Mouse (Mus musculus): ENCODE measurements around the gene St6galnac6. TPM values are rescaled to one million over a fixed set of nuclear protein-coding genes. Genes with fewer than 3 reads are reported as not detected.

Gene St6galnac6
- polyA plus RNA-seq, 1 experiment: 21.1 TPM

DNA sequence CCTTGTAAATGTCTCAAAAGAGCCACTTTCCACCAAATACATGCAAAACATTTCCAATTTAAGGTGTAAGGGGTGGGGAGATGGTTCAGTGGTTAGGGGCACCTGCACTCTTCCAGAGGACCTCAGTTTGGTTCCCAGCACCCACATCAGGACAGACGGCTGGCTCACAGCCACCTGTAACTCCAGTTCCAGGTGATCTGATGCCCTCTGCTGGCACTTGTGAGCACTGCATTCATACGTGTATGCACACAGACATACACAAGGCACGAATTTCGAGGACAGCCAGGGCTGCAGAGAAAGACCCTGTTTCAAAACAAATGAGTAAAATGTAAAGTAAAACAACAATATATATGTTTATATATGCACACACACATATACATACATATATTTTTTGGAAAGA is 18.1 kb downstream of the St6galnac6 start:
- TF ChIP-seq POLR2A (IDR thresholded peaks at IDR 0.05; ENCODE audit: low read depth, low read length): no peak
- peak; percentile 48 for TF ChIP-seq CTCF (conservative IDR thresholded peaks at IDR 0.05; ENCODE audit: insufficient read depth, insufficient read length, low read depth, low read length)
- 93% methylated on average over 4 of the region's 4 CpGs for whole genome bisulfite sequencing
- Histone ChIP-seq H3K4me3 (ENCODE audit: insufficient read depth, low read depth, low read length) (no peak overlapping the region), H3K36me3 (ENCODE audit: control insufficient read depth, insufficient read depth, low read length) (no peaks in the 10 kb centered on the region), H3K27me3 (replicated peaks; ENCODE audit: control insufficient read depth, insufficient read depth, low read length) (no peaks in the 10 kb centered on the region), H3K4me1 (ENCODE audit: control insufficient read depth, insufficient read depth, low read length) (0 out of 2 replicates have a peak, but pooled peaks cover 6% of the 10 kb centered on the region), H3K27ac (ENCODE audit: insufficient read depth, low read depth, low read length) (no peak overlapping the region)
- DNase-seq: no peak

GRCm38 (mm10) chr2:32618051-32618450 is 18.5 kb downstream of the St6galnac6 start:
- H3K4me1 ChIP-seq (ENCODE audit: control insufficient read depth, insufficient read depth, low read length): 0 out of 2 replicates have a peak, but pooled peaks cover 6% of the 10 kb centered on the region
- no peak for DNase-seq
- no peak for TF ChIP-seq CTCF (conservative IDR thresholded peaks at IDR 0.05; ENCODE audit: insufficient read depth, insufficient read length, low read depth, low read length)
- no peak for TF ChIP-seq POLR2A (IDR thresholded peaks at IDR 0.05; ENCODE audit: low read depth, low read length)
- no peaks in the 10 kb centered on the region for H3K36me3 ChIP-seq (ENCODE audit: control insufficient read depth, insufficient read depth, low read length)
- WGBS: 57% methylated on average over 9 of the region's 9 CpGs
- H3K4me3 ChIP-seq (ENCODE audit: insufficient read depth, low read depth, low read length): no peak overlapping the region
- no peaks in the 10 kb centered on the region for H3K27me3 ChIP-seq (replicated peaks; ENCODE audit: control insufficient read depth, insufficient read depth, low read length)
- no peak overlapping the region for H3K27ac ChIP-seq (ENCODE audit: insufficient read depth, low read depth, low read length)

DNA sequence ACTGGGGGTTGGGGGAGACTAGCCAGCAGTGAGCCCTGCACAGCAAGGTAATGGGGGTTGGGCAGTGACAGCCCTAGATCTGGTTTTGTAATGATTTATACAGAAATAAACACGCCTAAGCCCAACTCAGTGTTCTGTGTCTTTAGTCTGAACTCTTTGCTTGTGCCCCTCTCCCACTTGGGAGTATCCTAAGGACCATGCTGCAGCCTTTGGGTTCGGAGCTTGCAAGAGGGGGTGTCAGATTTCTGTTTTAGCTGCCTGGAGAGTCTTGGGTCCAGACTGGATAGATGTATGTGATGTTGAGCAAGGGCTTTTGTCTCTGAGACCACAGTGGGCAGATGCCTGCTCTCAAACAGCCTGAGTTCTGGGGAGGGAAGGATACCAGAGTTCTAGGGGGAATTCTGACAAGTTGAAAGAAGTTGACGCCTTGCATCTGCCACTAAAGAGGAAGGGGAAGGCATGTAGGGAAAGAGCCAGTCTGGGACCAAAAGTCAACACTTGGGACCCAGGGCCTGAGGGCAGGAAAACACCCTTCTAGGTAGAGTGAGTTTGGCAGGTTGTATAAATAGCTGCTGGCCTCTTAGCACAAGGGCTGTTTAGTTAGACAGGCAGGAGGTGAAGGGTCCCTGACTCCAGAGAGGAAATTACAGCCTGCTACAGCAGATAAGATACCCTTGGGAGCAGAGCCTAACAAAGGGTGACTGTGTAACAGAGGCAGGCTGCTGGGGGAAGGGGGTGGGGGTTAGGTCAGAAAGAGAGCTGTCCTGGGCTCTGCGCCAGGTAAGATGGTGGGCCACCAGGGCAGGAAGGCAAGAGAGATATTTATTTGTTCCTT is 21.4 kb downstream of the St6galnac6 start:
- no peaks in the 10 kb centered on the region for H3K27me3 ChIP-seq (replicated peaks; ENCODE audit: control insufficient read depth, insufficient read depth, low read length)
- TF ChIP-seq CTCF (conservative IDR thresholded peaks at IDR 0.05; ENCODE audit: insufficient read depth, insufficient read length, low read depth, low read length) (no peak), POLR2A (IDR thresholded peaks at IDR 0.05; ENCODE audit: low read depth, low read length) (no peak)
- peak overlapping the region; percentile 65 for H3K27ac ChIP-seq (ENCODE audit: insufficient read depth, low read depth, low read length)
- 0 out of 2 replicates have a peak, but pooled peaks cover 6% of the 10 kb centered on the region for H3K4me1 ChIP-seq (ENCODE audit: control insufficient read depth, insufficient read depth, low read length)
- no peaks in the 10 kb centered on the region for H3K36me3 ChIP-seq (ENCODE audit: control insufficient read depth, insufficient read depth, low read length)
- H3K4me3 ChIP-seq (ENCODE audit: insufficient read depth, low read depth, low read length): no peak overlapping the region
- 47% methylated on average over 4 of the region's 4 CpGs for WGBS
- DNase-seq: peak; percentile 89

DNA sequence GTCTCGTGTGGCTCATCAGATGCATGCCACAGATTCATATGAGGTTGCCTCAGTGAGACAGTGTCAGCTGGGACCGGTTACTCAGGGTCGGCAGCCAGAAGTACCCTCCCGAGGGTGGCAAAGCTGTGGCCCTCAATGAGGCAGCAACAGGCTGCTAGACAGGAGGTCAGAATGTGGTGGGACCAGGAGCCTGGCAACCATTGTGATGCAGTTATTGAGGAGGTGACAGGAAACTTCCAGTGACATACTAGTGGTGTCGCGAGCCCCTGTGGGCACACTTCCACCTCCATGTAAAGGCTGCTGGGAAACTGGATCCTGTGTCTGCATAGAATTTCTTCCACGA is 22.0 kb downstream of the St6galnac6 start, which contains the start of gene Ak1:
Gene Ak1 (plus strand): TSS at position 242 of the 343 bp plus-strand sequence.
- DNase-seq: no peak
- 35% methylated on average over 7 of the region's 7 CpGs for WGBS
- TF ChIP-seq CTCF (conservative IDR thresholded peaks at IDR 0.05; ENCODE audit: insufficient read depth, insufficient read length, low read depth, low read length) (no peak), POLR2A (IDR thresholded peaks at IDR 0.05; ENCODE audit: low read depth, low read length) (no peak)
- Histone ChIP-seq H3K27me3 (replicated peaks; ENCODE audit: control insufficient read depth, insufficient read depth, low read length) (no peaks in the 10 kb centered on the region), H3K36me3 (ENCODE audit: control insufficient read depth, insufficient read depth, low read length) (no peaks in the 10 kb centered on the region), H3K4me1 (ENCODE audit: control insufficient read depth, insufficient read depth, low read length) (0 out of 2 replicates have a peak, but pooled peaks cover 6% of the 10 kb centered on the region), H3K27ac (ENCODE audit: insufficient read depth, low read depth, low read length) (peak within 1 kb of the TSS; percentile 65), H3K4me3 (ENCODE audit: insufficient read depth, low read depth, low read length) (no peak within 1 kb of the TSS)

DNA sequence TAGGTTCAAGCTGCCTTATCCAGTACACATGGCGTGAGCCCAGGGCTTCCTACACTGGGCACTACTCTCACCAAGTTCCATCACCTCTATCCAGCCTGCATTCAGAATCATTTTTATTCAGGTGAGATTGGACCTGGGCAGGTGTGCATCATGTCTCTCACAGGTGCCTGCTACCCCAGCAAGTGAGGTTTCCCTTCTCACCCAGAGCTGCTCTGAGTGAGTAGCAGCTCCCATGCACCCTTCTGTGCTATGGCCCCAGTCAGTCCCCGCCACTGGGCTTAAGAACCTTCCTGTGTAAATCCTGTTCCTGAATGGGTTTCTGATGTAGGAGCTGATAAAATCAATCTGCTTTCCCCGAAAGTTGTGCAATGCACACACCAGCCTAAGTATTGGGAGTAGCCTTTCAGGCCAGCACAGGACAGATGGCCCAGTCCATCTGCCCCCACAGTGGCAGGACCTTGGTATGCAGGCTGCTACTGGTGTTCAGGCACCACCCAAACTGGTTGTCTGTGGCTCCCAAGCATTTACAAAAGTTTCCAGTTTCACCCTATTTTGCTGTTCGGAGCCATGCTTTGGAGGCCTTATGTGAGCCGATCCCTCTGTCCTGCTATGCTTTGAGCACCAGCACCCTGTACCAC is 24.7 kb downstream of the St6galnac6 start:
- no peak for DNase-seq
- Histone ChIP-seq H3K4me1 (ENCODE audit: control insufficient read depth, insufficient read depth, low read length) (0 out of 2 replicates have a peak, but pooled peaks cover 6% of the 10 kb centered on the region), H3K27me3 (replicated peaks; ENCODE audit: control insufficient read depth, insufficient read depth, low read length) (no peaks in the 10 kb centered on the region), H3K36me3 (ENCODE audit: control insufficient read depth, insufficient read depth, low read length) (no peaks in the 10 kb centered on the region), H3K4me3 (ENCODE audit: insufficient read depth, low read depth, low read length) (no peak overlapping the region), H3K27ac (ENCODE audit: insufficient read depth, low read depth, low read length) (no peak overlapping the region)
- WGBS: 81% methylated on average over 5 of the region's 5 CpGs
- TF ChIP-seq CTCF (conservative IDR thresholded peaks at IDR 0.05; ENCODE audit: insufficient read depth, insufficient read length, low read depth, low read length) (no peak), POLR2A (IDR thresholded peaks at IDR 0.05; ENCODE audit: low read depth, low read length) (no peak)

GRCm38 (mm10) chr2:32625212-32625872 is 25.8 kb downstream of the St6galnac6 start:
- H3K4me3 ChIP-seq (ENCODE audit: insufficient read depth, low read depth, low read length): peak overlapping the region; percentile 44
- H3K4me1 ChIP-seq (ENCODE audit: control insufficient read depth, insufficient read depth, low read length): 0 out of 2 replicates have a peak, but pooled peaks cover 6% of the 10 kb centered on the region
- TF ChIP-seq CTCF (conservative IDR thresholded peaks at IDR 0.05; ENCODE audit: insufficient read depth, insufficient read length, low read depth, low read length): no peak
- TF ChIP-seq POLR2A (IDR thresholded peaks at IDR 0.05; ENCODE audit: low read depth, low read length): no peak
- no peaks in the 10 kb centered on the region for H3K27me3 ChIP-seq (replicated peaks; ENCODE audit: control insufficient read depth, insufficient read depth, low read length)
- H3K36me3 ChIP-seq (ENCODE audit: control insufficient read depth, insufficient read depth, low read length): no peaks in the 10 kb centered on the region
- WGBS: 8% methylated on average over 13 of the region's 13 CpGs
- H3K27ac ChIP-seq (ENCODE audit: insufficient read depth, low read depth, low read length): peak overlapping the region; percentile 76
- peak; percentile 76 for DNase-seq

Data from kidney, adult 2 months (tissue).